Mouse (Mus musculus) A20 (cell line): ENCODE measurements around the gene Glyr1.

Source experiments
- DNase-seq: peaks from one replicate; pipeline ENCODE4 v3.0.0-alpha.2; 2011; ENCODE audit warnings: low read depth, low spot score

Gene Glyr1

DNA sequence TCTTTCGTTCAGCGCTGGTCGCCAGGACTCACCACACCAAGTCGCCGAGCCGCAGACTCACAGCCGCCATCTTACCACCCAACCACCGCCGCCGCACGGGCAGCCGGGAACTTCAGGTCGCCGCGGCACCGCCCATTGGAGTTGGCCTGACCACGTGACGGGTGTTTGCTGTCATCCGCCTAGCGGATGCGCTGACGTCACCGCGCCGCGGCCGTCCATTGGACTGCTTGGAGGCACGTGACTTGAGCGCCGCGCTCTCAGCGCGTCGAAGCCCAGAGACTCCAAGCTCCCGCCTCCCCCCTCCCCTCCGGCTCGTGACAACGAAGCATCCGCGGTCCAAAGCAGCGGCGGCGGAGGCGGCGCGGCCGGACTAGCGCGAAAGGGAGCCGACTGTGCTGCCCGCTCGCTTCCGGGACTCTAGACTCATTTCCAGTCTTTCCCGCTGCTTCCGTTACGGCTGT lies at the start of gene Glyr1, which contains the start of gene Ubn1:
Gene Glyr1 (minus strand): TSS at position 90 of the 461 bp plus-strand sequence.
Gene Ubn1 (plus strand): TSS at position 284 of the 461 bp plus-strand sequence.
- peak; percentile 100 for DNase-seq

DNA sequence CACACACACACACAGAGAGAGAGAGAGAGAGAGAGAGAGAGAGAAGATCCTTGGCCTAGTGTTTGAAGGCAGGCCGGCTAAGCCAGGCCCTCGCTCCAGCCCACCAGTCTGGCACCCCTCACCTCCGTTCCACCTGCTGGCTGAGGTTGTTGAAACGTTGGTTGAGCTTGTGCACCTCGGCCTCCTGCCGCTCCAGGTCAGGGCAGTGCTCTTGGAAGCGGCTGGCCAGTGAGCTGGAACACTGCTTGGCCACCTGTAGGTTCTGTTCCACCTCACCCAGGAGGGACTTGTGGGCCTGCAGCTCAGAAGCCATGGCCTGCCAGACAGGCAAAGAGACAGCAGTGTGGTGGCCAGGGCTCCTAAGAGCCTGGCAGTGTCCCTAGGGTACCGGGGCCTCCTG lies 46.8 kb upstream of the Glyr1 start:
- no peak for DNase-seq

DNA sequence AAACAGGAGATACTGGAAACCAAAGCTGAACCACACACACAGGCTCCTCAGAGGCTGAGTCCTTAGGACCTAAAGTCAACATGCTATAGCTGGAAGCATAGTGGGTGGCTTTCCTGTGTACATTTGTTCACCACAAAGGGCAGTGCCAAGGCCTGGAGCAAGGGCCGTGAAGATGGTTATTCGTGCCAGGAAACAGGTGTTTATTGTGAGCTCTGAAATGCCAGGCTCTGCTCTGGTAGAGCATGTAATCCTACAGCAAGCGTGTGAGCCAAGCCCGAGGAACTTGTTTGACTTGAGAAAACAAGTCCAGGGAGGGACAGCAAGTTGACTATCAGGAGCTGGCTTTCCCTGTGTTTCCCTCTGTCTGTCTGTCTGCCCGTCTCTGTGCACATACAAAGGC lies 43.6 kb upstream of the Glyr1 start:
- no peak for DNase-seq

DNA sequence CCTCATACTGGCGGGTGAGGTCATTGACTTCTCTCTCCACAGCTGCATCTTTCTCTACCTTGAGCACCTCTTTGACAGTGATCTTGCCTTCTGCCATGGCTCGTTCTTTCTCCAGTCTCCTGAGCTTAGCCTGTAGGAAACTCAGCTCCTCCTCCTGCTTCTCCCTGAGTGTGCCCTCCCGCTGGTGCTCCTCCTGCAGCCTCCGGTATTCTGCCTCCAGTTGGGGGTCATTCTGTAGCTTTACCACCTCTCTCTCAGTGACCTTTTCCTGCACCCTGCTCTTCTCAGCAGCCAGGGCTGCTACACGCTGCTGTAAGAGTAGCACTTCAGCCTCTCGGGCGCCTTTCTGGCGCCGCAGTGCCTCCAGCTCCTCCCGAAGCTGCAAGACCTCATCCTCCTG lies 39.4 kb upstream of the Glyr1 start:
- DNase-seq, result no peak

DNA sequence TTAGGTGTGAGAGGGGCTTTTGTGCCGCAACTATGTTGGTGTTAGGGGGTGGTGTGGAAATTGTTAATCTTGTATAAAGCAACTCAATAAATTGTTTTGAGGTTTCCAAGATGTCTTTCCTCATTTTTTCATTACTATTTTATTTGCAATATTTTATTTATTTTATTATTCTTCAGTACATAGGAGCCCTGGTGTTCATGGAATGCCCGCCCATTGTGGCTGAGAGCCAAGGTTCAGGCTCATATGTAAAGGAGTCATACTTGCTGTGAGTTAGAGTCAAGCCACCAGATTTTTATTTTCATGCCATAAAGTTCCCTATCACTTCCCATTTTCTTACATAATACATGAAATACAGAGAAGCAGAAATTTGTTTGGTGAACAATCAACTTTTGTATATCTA lies 36.5 kb upstream of the Glyr1 start:
- no peak for DNase-seq

DNA sequence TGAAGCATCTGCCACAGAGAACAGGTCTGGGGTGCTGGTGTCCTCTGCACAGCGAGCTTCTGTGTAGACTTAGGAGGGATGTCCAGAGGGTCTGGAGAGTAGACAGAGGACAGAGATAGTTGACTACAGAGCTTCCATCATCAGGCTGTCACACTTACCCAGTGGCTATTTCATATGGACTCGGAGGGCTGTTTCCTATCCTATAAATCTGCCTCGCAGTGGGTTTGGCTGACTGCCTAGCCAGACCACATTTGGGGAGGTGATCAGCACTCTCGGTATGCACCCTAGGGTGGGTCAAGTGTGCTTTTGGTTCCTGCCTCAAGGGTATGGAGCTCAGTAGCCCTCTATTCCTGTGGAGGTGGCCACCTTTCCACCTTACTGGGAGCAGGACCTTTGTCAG lies 35.5 kb upstream of the Glyr1 start:
- no peak for DNase-seq

DNA sequence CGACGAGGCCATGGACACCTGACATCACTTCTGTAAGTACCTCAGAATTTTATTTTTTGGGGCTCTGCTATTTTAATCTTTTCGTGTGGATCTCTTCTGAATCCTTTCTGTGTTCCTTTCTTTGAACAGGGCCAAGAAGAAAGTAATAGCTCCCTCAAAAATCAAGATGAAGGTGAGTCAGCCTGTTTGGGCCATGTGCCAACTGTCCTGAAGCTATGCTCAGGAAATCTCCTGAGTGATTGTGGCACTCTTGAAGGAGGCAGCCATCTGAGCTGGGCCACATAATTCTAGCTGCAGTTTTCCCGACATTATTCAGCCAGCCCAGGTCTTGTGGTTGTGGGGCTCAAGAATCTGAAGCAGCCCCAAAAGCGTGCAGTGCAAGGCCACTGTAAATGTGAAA lies 24.7 kb upstream of the Glyr1 start:
- no peak for DNase-seq

DNA sequence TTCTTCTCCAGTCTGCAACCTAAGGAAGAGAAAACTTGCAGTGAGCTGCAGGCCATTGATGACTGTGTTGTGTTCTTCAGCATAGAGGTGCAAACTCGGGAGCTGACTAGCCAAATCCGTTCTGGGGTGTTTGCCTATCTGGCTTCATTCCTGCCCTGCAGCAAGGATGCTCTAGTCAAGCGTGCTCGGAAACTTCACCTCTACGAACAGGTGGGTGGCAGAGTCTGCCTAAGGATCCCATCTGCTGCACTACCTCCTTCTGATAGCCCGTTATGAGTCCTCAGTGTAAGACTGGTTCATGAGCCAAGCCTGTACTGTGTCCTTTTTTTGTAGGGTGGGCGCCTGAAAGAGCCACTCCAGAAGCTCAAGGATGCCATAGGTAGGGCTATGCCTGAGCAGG lies 22.3 kb upstream of the Glyr1 start:
- DNase-seq, result no peak

DNA sequence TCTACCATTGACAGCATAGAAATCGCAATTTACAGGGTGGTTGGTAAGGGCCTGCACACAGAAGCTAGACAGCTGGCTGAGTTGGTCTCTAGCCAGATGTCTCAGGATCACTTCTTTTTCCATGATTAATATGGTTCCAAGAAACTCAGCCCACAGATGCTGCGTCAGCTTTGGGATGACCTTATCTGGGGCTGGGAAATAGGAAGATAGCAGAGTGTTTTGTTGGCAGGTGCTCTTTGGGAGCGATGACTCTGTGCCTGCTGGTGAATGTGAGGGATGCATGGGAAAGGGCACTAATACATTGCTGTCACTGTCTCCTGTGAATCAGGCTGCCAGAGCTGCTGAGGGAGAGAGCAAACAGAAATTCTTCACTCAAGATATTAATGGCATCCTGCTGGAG lies 20.7 kb upstream of the Glyr1 start:
- no peak for DNase-seq

DNA sequence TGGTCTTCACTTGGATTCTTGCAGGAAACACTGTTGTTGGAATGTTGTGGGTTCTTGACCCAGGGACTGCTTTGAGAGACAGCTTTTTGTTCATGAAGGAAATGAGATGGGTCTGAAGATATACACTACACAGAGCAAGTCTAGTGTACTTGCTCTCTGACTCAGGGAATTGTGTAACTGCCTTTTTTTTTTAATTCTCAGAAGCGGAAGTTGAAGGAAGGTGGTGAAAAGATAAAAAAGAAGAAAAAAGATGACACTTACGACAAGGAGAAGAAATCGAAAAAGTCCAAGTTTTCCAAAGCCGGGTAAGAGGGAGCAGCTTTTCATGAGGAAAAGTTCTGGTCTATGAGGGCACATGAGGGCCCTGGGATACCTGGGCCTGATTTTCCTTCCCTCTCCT lies 13.8 kb upstream of the Glyr1 start:
- DNase-seq, result no peak

DNA sequence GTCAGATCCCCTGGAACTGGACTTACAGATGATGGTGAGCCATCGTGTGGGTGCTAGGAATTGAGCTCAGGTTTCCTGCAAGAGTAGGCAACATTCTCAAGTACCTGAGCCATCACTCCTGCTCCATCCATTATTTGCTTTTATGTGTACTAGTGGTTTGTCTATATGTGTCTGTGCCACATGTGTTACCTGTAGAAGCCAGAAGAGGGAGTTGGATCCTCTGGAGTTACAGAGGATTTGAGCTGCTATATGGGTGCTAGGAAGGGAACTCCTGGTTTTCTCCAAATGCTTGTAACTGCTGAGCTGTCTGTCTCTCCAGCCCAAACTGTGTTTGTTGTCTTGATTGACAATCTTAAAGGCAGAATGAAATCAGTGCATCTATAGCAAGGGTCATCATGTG lies 8.5 kb upstream of the Glyr1 start:
- peak; percentile 39 for DNase-seq

DNA sequence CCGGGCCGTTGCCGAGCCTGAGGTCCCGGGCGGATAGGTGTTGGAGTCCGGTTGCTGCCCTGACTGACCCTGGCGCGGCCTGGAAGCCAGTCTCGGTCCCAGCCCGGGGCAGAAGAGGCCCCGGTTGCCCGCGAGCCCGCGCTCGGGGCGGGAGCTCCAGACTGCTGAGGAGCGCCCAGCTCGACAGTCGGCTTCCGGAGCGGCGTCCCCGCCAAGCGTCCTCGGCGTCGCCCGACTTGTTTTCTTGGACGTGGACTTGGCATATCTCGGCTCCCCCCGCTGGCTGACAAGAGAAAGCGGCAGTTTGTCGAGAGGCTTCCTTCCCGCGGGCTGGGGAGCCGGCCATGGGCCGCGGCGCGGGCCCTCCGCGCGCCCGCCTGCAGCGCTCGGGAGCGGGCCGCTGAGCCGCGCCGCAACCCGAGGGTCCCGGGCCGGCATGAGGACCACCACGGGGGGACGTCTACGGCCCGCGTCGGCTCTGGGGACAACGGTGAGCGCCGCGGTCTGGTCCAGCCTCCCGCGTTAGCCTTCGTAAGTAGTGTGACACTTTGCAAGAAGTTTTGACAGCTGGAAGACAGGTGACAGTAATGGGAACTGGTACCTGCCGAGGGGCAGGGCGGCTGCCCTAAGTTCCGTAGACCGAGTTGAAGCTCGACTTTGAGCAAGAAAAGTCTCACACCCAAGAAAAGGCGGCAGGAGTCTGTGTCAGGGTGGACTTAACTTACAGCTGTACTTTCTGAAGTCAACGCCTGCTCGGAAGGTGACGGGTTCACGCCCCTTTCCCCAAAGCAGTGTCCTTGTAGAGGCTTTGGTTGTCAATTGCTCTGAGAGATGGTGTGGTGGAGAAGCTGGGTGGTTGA lies 818 bp upstream of the Glyr1 start:
- peak; percentile 74 for DNase-seq

DNA sequence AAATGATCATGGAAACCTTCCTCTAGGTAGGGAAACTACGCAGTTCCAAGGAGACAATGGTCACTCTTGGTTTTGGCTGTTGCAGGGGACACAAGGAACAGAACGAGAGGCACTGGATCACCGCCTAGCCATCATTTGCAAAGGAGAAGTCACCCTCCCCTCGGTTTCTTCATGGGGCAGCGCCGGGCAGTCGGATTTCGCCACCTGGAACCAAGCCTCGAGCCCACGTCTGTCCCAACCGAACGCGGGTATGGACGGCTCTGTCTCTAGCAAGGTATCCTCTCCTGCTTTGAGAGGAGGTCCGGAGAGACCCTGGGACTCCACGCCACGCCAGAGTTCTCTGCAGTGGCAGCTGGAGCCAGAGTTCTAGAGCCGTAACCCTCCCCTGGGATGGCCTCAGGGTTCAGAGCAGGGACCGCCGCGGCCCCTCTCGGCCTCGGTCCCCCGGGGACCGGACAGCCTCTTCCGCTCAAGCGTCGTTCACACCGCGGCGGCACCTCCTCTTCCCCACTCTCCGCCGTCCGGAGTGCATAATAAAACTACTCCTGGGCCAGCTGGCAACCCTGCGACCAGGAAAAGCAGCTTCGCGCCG lies 385 bp downstream of the Glyr1 start:
- no peak for DNase-seq

DNA sequence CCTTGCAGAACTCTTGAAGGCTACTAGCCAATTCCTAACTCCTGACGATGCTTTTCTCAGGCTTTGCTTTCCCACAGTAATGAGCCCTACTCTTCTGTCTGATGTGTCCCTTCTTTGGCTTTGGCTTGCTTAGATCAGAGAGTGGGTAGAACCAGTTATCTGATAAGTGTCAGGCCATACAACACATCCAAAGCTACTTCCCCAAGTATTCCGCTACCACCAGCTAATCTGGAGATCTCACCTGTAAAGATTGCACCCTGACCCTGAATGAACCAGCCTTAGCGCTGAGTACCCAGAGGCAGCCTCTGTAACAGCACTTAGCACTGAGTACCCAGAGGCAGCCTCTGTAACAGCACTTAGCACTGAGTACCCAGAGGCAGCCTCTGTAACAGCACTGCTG lies 4.3 kb downstream of the Glyr1 start:
- no peak for DNase-seq

DNA sequence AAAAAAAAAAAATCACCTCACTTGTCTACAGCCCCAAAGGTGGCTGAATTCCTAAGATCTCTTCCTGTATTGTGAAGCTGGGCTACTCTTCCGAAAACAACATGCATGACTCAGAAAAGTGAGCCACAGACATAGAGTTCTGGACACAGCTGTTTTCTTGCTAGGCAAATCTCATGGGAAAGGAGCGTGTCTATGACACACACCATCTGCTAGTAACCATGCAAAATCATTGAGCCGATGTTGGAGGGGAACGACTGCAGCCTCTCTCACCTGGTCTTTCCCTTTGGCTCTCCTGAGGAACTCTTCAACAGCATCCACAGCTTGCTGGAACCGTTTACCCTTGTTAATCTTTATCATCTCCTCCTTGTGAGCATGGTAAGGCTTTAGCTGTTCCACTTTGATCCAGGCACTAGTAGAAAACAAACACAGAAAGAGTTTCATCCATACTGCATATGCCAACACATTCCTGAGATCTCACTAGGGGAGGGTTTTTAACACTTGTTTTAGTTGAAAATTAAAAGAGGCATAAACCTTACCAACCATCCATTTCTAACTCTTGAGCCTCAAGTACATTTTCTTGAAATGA lies 12.9 kb downstream of the Glyr1 start:
- no peak for DNase-seq

DNA sequence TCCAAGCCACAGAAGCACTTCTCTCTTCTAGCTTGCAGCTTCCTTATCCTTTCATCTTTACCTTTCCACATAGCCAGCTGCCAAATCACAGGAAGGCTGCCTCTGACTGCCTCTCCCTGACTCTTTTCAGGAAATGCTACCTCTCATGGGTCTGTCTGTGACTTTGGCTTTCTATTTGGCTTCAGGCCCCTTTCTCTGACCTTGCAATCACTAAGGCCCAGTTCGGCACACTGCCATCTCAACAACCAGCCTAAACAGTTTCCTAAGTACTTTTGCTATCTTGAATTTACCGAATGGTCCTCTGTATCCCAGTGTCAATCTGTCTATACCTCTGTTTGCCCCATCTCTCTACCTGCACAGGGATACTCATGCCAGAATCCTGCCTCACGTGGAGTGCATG lies 14.1 kb downstream of the Glyr1 start:
- DNase-seq, result no peak

DNA sequence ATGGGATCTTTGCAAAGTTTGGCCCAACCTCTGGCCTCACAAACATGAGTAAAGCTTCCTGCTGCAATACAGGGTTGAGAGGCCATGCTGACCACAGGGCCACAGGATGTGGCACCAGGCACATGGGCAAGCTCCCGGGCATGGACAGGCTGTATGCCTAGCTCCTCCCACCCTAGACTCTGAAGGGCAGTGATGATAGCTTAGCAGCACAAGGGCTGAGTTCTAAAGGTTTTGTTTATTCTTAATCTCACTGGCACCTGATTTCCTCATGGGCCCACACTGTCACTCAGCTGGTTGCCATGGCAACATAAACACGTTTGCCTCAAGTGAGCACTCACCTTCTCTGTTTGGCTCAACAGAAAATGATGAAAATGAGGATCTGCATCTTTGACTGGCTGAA lies 19.8 kb downstream of the Glyr1 start:
- DNase-seq, result peak; percentile 35

DNA sequence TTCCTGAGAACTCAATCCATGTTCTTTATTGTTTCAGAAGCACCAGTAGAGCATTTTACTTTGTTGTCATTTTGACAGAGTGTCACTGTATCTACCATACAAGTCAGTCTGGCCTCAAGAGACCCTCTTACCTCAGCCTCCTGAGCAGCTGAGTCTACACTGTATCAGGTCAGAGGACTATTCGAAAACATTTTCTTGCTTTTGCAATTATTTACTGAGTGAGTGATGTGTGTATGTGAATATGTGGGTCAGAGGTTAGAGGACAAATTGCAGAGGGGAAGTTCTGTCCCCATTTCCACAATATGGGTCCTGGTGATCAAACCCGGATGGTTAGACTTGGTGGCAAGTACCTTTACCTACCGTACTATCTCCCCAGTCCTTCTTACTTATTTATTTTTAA lies 25.6 kb downstream of the Glyr1 start:
- DNase-seq, result no peak

DNA sequence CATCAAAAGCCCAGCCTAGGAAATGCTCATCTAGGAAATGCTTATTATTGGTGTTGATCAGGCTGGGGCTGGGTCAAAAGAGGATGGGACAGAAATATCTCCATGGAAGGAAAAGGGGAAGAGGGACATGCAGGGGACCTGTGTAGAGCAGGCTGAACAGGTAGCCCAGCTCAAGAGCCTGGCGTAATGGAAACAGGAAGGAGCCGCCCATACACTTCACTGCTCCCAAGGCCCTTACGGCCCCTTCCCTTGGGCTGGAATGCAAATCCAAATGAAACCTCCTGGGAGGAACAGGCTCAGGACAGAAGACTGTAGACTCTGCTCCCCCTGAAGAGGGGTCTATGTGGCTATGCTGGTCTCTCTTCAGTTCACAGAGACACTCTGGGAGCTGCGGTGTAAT lies 35.1 kb downstream of the Glyr1 start:
- DNase-seq, result no peak

DNA sequence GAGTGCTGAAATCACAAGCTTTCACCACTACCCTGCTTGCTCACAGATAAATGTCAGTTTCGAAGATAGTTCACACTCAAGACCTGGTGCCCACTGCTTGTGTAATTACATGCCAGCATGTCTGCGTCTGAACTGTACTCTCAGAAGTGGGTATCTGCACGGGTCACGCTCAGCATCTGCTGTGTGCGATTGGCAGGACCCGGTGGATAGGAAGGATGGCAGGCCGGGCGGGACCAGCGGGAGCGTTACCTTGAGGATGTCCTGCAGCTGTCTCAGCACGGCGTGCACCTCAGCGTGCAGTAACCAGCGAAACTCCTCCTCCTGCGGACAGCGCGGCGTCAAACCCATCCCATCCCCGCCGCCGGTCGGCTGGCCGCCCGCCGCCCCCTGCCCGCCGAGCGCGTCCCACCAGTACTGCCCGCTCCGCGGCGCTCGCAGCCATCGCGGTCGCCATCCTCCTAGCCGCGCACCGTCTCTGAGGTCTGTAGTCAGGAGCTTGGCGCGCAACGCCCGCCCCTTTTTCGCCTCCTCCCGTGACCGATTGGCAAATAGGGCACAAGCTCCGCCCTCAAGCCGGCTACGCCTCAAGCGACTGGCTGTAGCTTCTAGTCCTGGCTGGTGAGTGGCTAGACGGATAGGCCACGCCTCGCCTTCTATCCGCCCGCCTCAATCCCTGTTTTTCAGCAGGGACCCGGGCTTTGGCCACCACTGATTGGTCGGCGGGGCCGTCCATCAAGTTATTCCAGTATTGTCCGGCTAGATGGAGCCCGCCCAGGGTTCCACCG lies 36.4 kb downstream of the Glyr1 start, which contains the start of gene Rogdi:
Gene Rogdi (minus strand): TSS at position 500 of the 785 bp plus-strand sequence.
- DNase-seq, result peak; percentile 99

DNA sequence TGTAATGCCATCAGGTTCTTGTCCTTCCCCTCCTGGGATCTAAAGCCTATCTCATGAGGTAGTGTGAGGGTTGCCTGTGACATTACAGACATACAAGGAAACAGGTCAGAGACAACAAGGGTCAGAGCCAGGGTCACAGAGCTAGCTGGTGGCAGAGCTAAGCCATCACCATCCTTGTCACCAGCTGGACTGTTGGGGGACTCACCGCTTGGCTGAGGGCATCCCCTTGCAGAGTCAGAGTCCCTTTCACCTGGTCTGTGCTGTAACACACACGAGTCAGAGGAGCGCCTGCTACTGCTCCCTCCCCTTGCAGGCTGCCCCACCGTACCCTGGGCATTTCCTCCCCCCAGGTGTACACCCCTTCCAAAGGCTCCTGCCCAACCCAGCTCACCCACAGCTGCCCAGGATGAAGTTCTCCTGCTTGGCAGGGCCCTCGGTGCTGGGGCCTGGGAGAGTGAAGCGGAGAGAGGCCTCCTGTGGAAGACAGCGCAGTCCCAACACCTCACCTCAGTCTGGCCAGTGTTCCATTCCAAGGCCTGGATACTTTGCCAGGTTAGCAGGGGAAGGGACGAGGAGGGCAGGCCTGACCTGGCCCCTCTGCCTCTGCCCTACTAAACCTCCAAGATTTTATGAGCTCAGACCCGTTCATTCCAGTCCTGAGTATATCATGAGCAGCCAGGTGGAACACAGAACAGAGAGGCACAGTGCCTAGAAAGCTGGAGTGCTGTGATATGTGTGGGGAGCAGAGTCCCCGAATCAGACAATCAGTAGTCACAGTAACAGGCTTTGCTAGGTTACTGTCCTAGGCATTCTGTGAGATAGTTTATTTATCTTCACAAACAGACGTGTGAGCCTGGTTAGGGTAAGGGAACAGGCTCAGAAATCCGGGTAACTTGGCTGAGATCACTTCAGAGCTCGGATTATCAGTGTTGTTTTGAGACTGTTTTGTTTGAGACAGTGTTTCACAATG lies 37.3 kb downstream of the Glyr1 start:
- DNase-seq, result peak; percentile 83
